Mouse (Mus musculus) heart, postnatal 4 days (tissue): ENCODE measurements around the gene Spg21. TPM values are rescaled to one million over a fixed set of nuclear protein-coding genes. Genes with fewer than 3 reads are reported as not detected.
A peak's percentile ranks its signal among the peaks of the same experiment; 100 is the strongest.

Experiments used
- DNase-seq: peaks from one replicate; pipeline ENCODE4 v3.0.0; 2021
- total RNA-seq, 2 experiments: library from RNA; stranded (reverse); gene quantifications; 2 replicates each; pipeline ENCODE4 v1.2.3; 2021

Gene Spg21
- 10 to 100 TPM; 24.6 to 27.8 TPM for total RNA-seq

DNA sequence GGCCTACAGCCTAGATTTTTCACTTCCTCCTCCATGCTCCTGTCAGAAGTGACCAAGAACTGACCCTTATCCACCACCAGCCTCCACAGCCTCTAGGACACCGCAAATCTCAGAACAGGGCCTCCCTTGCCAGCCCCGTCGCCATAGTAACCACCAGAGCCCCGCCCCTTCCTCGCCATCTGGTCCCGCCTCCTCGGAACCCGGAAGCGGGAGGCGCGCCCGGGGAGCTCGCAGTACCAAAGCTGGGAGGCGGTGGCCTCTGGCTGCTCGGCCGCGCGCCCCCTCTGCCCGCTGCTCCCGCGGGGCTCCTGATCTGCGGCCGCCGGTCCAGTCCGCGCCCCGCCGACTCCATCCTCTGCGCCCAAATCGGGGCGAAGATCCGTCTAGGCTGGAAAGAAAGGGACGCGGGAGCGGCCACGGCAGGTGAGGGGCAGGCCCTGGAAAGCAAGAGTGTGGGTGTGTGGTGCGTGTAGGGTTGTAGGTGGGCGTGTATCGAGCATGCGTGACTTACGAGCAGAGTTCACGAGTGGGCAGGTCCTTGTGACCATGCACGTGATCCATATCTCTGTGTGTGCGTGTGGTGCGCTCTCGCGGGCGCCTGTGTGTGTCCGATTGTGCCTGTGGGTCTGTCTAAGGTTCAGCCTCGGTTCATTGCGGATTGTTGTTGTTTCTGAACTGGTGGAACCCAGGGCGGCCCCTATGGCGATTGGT, at the start of gene Spg21:
Gene Spg21, plus strand, starts transcription at position 216 of the 711 bp plus-strand sequence.
- DNase-seq = peak; percentile 99

DNA sequence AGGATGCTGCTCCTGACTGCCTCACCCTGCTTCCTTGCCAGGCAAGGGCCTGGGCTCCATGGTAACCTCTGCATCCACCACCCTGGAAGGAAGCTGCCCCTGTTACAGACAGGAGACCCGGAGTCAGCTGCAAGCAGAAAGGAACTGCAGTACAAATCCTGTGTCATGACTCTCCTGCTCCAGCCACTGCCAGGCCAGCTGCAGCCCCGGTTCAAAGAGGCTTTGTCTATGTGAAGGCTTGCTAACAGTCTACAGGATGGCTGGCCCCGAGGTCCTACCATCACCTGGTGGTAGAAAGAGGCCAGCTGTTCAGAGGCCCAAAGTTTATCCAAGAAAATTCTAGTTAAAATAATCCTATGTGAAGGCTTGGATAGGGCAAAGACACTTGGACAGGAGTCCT, 49.4 kb upstream of the Spg21 start:
- no peak for DNase-seq

GRCm38 (mm10) chr9:65417738-65418137, 43.0 kb upstream of the Spg21 start:
- DNase-seq = no peak

- no peak for DNase-seq
Observed at GRCm38 (mm10) chr9:65419633-65420032, 41.1 kb upstream of the Spg21 start.

DNA sequence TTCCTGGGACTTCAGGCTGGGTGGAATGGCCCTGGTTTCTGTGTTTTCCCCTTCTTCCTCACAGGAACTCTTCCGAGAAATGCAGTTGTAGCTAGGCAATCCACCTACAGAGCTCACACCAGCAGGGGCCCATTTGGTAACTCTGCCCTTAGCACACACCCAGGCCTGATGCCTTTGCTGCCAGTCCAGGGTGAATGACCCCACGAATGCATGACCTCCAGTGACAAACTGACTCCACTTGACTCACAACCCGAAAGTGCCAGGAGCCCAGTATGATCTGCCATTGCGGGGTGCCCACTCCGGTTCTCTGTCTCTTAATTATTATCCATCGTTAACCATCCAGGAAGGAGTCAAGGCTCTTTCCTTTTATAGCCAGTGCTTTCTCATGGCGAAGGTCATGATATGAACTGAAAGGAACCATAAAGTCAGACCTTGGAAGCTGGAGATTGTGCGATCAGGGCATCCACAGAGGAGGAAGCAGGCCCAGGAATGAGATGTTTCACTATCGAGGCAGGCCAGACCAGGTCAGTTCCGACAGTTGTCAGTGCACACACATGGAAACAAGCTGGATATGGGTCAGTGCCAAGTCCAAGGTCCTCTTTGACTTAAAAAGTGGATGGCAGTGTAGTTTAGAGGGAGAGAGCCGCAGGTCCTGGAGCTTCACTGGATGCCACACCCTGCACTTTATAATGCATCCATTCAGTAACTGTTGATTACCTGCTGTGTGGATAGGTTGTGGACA, 37.8 kb upstream of the Spg21 start, which contains the start of gene Slc51b:
Gene Slc51b, minus strand, starts transcription at position 196 of the 742 bp plus-strand sequence.
- no peak for DNase-seq

GRCm38 (mm10) chr9:65424393-65424792, 36.4 kb upstream of the Spg21 start:
- no peak for DNase-seq

DNA sequence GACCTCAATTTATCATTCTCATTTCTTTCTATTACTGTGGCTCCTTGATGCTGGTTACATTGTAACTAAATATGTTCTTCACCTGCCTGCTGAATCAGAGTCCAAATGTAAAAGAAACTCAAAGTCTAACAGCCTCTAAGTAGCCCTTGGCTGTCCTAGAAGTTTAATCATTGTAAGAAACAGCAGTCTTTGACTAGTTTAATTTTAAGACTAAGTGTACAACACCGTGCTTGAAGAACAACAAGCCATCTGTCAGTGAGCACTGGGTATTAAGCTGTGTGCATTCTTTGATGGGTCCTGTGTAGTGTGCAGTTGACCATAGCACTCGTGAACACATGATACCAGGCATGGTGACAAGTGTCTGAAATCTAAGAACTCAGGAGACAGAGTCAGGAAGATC, 33.2 kb upstream of the Spg21 start:
- DNase-seq = no peak

GRCm38 (mm10) chr9:65428003-65428402, 32.7 kb upstream of the Spg21 start:
- DNase-seq = no peak

DNA sequence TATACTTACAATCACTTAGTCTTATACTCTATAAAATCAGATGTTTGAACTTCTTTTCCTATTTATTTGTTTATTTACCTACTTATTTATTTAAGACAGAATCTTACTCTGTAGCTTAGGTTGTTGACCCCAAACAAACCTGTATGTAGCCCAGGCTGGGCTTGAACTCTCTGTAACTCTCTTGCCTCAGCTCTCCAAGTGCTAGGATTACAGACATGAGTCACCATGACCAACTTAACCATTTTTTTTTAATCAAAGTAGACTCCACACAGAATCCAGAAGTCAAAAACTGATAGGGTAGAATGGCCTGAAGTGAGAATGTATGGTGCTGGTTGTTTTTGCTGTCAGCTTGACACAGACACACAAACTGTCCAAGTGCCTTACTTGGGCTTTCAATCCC, 30.3 kb upstream of the Spg21 start:
- DNase-seq = no peak

GRCm38 (mm10) chr9:65430921-65431320, 29.8 kb upstream of the Spg21 start:
- no peak for DNase-seq

- DNase-seq = peak; percentile 91
Observed at GRCm38 (mm10) chr9:65432236-65432635, 28.5 kb upstream of the Spg21 start.

DNA sequence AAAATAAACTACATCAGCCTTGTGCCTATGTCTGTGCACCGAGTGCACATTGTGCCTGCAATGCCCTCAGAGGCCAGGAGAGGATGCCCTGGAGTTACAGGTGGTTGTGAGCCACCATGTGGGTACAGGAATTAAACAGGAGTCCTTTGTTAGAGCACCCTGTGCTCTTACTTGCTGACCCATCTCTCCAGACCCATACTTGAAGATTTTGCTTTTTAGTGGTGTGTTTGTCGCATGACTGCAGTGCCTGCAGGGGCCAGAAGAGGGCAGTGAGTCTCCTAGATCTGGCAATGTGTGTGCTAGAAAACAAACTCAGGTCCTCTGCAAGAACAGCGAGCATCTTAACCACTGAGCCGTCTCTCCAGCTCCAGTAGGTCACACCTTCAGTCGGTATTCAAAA, 26.6 kb upstream of the Spg21 start:
- DNase-seq = peak; percentile 57

- no peak for DNase-seq
Observed at GRCm38 (mm10) chr9:65435211-65435610, 25.5 kb upstream of the Spg21 start.

- peak; percentile 96 for DNase-seq
Observed at GRCm38 (mm10) chr9:65435671-65436301, 25.0 kb upstream of the Spg21 start, which contains the start of gene Mtfmt. TSS of gene Mtfmt (plus strand) at chr9:65435782.

GRCm38 (mm10) chr9:65444692-65445091, 16.1 kb upstream of the Spg21 start:
- no peak for DNase-seq

- DNase-seq = no peak
Observed at GRCm38 (mm10) chr9:65447951-65448350, 12.8 kb upstream of the Spg21 start.

- DNase-seq = no peak
Observed at GRCm38 (mm10) chr9:65458975-65459374, 1.8 kb upstream of the Spg21 start.

- no peak for DNase-seq
Observed at GRCm38 (mm10) chr9:65460198-65460597, 549 bp upstream of the Spg21 start.

GRCm38 (mm10) chr9:65462544-65462943, 1.8 kb downstream of the Spg21 start:
- no peak for DNase-seq

DNA sequence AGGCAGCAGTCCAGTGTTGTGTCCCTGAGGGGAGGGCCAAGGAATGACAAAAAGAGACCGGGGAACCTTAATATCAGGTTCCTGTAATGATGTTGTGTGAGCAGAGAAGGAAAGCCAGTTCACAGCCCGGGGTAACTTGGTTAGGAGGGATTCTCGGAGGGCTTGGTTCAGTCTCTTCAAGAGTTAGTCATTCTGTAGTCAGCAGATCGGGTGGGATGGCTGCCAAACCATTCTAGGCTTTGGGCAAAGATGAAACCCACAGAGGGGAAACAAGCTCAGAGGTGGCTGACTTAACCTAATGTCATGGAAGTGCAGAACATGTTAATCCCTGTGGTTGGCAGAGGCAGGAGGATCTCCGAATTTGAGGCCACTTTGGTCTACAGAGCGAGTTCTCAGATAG, 3.4 kb downstream of the Spg21 start:
- peak; percentile 38 for DNase-seq

DNA sequence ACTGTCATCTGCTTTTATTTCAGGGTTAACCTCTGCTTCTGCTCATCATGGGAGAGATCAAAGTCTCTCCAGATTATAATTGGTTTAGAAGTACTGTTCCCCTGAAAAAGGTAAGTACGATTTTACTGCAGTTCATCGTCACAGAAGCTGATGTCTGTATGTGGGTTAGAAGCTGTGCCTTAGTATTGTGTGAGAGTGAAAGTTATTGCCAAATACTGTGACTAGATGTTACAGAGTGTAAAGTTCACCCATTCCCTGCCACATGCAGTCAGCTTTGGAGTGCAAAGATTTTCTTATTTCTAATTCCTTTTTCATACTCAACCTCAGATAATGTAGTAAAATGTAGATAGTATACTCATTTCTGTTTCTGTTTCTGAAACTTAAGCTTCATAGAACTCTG, 4.5 kb downstream of the Spg21 start:
- no peak for DNase-seq

DNA sequence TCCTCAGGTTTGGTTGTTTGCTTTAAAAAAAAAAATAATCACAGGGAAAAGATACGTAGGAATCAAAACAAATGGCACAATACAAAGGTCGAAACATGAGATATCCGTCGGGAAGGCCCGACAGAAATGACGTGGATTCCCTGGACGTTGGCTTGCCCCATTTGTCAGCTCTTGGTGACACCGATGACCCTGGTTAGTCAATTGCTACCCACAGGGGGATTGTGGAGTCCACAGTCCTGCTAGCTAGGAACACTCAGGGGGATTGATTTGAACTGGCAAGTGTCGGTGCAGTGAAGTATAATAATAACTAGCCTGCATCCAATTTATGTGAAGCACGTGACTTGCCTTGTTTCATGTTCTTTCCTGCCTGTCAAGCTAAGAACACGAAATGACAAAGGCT, 6.9 kb downstream of the Spg21 start:
- no peak for DNase-seq

DNA sequence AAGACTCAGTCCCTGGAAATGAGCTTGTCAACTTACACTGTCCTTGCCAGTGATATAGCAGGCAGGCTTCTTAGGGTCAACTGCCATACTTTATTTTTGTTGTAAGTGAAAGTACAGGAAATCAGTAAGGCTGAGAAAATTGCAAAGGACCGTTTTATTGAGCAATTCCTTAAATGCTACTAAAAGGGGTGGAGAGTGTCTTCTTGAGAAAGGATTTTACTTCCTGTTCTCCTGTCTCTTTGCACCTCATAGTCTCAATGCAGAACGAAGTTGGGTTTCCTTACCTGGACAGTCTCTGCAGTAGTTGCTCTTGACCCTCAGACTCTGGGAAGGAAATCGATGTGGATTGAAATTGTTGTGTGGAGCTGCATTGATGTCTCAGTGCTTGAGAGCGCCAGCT, 12.0 kb downstream of the Spg21 start:
- DNase-seq = no peak
